Mouse (Mus musculus) testis, postnatal 10 days (tissue): ENCODE data around the gene Hspbp1.

ENCODE experiments used
- DNase-seq: peaks from one replicate; pipeline ENCODE4 v3.0.0; 2021; ENCODE audit warnings: low spot score

The Hspbp1 gene

GRCm38 (mm10) chr7:4684632-4685417 is at the start of gene Hspbp1:
Gene Hspbp1, minus strand, starts transcription at chr7:4685068.
- peak; percentile 97 for DNase-seq

GRCm38 (mm10) chr7:4732968-4733392 is 48.1 kb upstream of the Hspbp1 start:
- DNase-seq = no peak

GRCm38 (mm10) chr7:4731090-4731489 is 46.2 kb upstream of the Hspbp1 start:
- no peak for DNase-seq

- DNase-seq = no peak
These were observed 40.3 kb upstream of the Hspbp1 start, which contains the start of gene Tmem150b for GRCm38 (mm10) chr7:4725169-4725568. Gene Tmem150b, minus strand, starts transcription at chr7:4725249.

- no peak for DNase-seq
These were observed 39.5 kb upstream of the Hspbp1 start for GRCm38 (mm10) chr7:4724359-4724758.

GRCm38 (mm10) chr7:4723508-4723907 is 38.6 kb upstream of the Hspbp1 start:
- DNase-seq = peak; percentile 52

DNA sequence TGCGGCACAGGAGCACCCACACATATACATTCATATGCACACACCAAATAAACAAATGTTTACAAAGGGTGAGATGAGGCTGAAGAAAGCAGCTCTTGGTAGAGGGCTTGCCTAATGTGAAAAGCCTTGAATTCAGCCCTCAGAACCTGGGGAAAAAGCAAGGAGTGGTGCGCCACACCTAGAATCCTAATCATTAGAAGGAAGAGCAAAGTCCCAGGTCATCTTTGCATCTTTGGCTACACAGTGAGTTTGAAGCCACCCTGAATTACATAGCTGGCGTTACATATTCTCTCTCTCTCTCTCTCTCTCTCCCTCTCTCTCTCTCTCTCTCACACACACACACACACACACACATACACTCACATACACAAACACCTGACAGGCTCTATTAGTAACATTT is 34.4 kb upstream of the Hspbp1 start:
- no peak for DNase-seq

DNA sequence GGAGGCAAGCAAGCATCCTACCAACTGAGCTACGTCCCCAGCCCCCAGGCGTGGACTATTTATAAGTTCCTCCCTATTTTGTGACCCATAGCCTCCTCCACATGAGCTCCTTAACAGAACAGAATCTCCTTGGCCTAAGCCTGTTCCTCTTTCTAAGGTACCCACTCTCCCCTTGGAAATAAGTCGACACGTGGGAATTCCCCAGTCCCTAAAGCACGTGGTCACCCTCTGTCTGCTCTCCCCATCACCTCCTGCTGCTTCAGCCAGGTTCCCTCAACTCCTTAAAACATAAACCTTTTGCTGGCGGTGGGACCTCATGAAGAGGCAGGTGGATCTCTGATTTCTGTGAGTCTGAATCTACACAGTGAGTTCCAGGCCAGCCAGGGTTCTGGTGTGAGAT is 32.1 kb upstream of the Hspbp1 start:
- no peak for DNase-seq

DNA sequence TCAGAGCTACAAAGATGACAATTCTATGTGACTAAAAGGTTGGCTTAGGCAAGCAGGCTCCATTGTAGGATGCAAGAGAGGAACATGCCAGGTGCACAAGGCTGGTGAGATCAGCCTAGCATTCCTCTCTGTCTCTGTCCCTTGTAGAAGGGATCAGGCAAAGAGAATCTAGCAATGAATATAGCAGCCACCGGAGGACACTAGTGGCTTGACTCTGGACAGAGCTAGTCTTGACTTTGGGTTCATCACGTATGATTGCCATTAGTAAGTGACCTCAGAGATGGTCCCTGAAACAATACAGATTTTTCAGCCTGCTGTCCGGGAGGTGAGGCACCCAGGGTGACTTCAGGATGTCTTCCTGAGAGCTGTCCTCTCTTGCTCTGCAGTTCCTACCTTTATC is 27.7 kb upstream of the Hspbp1 start:
- no peak for DNase-seq

- peak; percentile 79 for DNase-seq
These were observed 20.2 kb upstream of the Hspbp1 start for GRCm38 (mm10) chr7:4705098-4705497.

- no peak for DNase-seq
These were observed 18.3 kb upstream of the Hspbp1 start for GRCm38 (mm10) chr7:4703195-4703594.

- DNase-seq = no peak
These were observed 17.5 kb upstream of the Hspbp1 start for GRCm38 (mm10) chr7:4702334-4702733.

- no peak for DNase-seq
These were observed 8.1 kb upstream of the Hspbp1 start for GRCm38 (mm10) chr7:4693004-4693403.

GRCm38 (mm10) chr7:4690951-4691653 is 6.2 kb upstream of the Hspbp1 start:
- DNase-seq = peak; percentile 55

- peak; percentile 87 for DNase-seq
These were observed 5.5 kb upstream of the Hspbp1 start, which contains the start of gene Brsk1 for GRCm38 (mm10) chr7:4690387-4690786. Gene Brsk1, plus strand, starts transcription at chr7:4690604.

GRCm38 (mm10) chr7:4684203-4684602 is 665 bp downstream of the Hspbp1 start:
- no peak for DNase-seq

- DNase-seq = no peak
These were observed 1.6 kb downstream of the Hspbp1 start for GRCm38 (mm10) chr7:4683307-4683706.

GRCm38 (mm10) chr7:4675200-4675599 is 9.7 kb downstream of the Hspbp1 start:
- DNase-seq = no peak

- no peak for DNase-seq
These were observed 10.6 kb downstream of the Hspbp1 start for GRCm38 (mm10) chr7:4674114-4674731.

GRCm38 (mm10) chr7:4671956-4672355 is 12.9 kb downstream of the Hspbp1 start:
- no peak for DNase-seq

DNA sequence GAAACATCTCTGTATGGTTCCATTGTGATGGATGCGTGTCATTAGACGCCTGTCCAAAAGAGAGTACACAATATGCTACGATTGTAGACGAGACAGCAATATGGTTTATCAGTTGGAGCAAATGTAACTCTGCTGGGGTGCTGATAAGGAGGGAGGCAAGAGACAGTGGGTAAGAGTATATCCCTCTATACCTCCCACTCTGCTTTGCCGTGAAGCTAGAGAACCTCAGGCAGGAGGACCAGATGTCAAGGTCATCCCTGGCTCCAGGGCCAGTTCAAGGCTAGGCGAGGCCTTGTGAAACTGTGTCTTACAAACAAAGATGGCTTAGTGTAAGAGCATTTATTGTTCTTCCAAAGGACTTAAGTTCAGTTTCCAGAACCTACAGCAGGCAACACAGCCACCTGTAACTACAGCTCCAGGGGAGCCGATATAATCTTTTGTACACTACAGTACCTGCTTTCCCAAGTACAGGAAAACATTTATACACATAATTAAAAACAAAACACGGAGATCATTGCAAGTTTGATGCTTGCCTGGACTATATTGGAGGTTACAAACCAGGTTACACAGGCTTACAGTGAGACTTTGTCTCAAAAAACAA is 14.1 kb downstream of the Hspbp1 start:
- DNase-seq = no peak

GRCm38 (mm10) chr7:4669156-4669555 is 15.7 kb downstream of the Hspbp1 start:
- DNase-seq = no peak
